ENCODE assay signal across 16 mouse cellular contexts in genomic region chr5:35712517-35712916, GRCm38 (mm10). TPM values are rescaled to one million over a fixed set of nuclear protein-coding genes. Genes with fewer than 3 reads are reported as not detected.
"Had no signal": no experiment of that assay in that cellular context is flagged by ENCODE, and none has a peak within 500 bp of the region (broad histone marks: within the 10 kb centered on the region; RNA-seq: fewer than 3 reads in every experiment).

No protein-coding gene starts in this region.

- H3K36me3 ChIP-seq: neural tube, embryonic 13.5 days; neural tube, embryonic 15.5 days; stomach, embryonic 15.5 days had no signal

- DNase-seq: retina, postnatal 1 day; right cerebral cortex, adult 18-20 months; right cerebral cortex, postnatal 14 days; right cerebral cortex, postnatal 25 days; right cerebral cortex, postnatal 4 days; spleen, adult 18-20 months; thymus, adult 18-20 months; thymus, adult 2 months; thymus, postnatal 14 days; thymus, postnatal 25 days; thymus, postnatal 36 days; thymus, postnatal 4 days had no signal

- H3K4me3 ChIP-seq: neural tube, embryonic 13.5 days; neural tube, embryonic 15.5 days; stomach, embryonic 15.5 days had no signal

- H3K4me2 ChIP-seq: neural tube, embryonic 13.5 days; neural tube, embryonic 15.5 days; stomach, embryonic 15.5 days had no signal

- H3K27me3 ChIP-seq: neural tube, embryonic 13.5 days; neural tube, embryonic 15.5 days; stomach, embryonic 15.5 days had no signal

RNA-seq across cellular contexts. Expression of gene Htra3, which starts 32.9 kb away (rescaled TPM):
- total RNA-seq: neutrophil, adult 5-6 weeks had no signal

RNA-seq across cellular contexts. Expression of gene Ablim2, which starts 45.2 kb away (rescaled TPM):
- total RNA-seq: neutrophil, adult 5-6 weeks had no signal
